Mouse (Mus musculus) splenic B cell, adult 2 months (primary cell): ENCODE results near the gene Map4k3.

Experiments
- DNase-seq: peaks from one replicate; pipeline ENCODE4 v3.0.0-alpha.2; 2011; ENCODE audit warnings: low read depth, low spot score
- H3K27me3 ChIP-seq: 2 replicates; pipeline ENCODE4 v1.6.1; 2012; ENCODE audit warnings: mild to moderate bottlenecking, low read length, moderate library complexity, mixed read lengths; ENCODE audit not compliant: control insufficient read depth, poor library complexity, insufficient read depth, severe bottlenecking
- H3K36me3 ChIP-seq: 2 replicates; pipeline ENCODE4 v1.6.1; 2012; ENCODE audit warnings: mild to moderate bottlenecking, low read length, moderate library complexity, mixed read lengths; ENCODE audit not compliant: control insufficient read depth, poor library complexity, insufficient read depth, severe bottlenecking

The Map4k3 gene

GRCm38 (mm10) chr17:80709921-80710838 is 18.1 kb downstream of the Map4k3 start:
- DNase-seq, result no peak
- no peaks in the 10 kb centered on the region for H3K36me3 ChIP-seq
- no peaks in the 10 kb centered on the region for H3K27me3 ChIP-seq

GRCm38 (mm10) chr17:80708803-80709202 is 19.5 kb downstream of the Map4k3 start:
- no peaks in the 10 kb centered on the region for H3K27me3 ChIP-seq
- DNase-seq, result no peak

GRCm38 (mm10) chr17:80707176-80707575 is 21.1 kb downstream of the Map4k3 start:
- no peaks in the 10 kb centered on the region for H3K27me3 ChIP-seq
- no peak for DNase-seq
- no peaks in the 10 kb centered on the region for H3K36me3 ChIP-seq

More at GRCm38 (mm10) chr17:80708803-80709202, 19.5 kb downstream of the Map4k3 start:
- no peaks in the 10 kb centered on the region for H3K36me3 ChIP-seq

DNA sequence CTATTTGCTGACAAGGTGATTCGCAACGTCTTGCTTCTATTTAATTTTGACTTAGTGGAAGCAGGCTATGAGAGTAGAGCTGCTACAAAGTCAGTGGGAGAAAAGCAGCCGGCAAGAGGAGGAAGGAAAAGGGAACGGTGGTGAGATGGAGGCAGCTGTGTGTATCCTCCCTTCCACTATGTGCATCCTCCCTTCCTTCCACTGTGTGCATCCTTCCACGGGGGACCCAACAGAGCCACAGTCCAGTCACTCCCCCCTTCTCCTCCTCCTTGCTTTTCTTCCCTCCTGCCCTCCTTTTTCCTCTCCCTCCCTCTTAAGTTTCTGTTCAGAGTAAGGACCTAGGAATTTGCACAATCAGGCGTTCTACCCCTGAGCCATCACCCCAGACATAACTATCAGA is 21.7 kb downstream of the Map4k3 start:
- DNase-seq, result no peak
- Histone ChIP-seq H3K27me3 (no peaks in the 10 kb centered on the region), H3K36me3 (no peaks in the 10 kb centered on the region)

- no peak for DNase-seq
Observed at GRCm38 (mm10) chr17:80701687-80702086, 26.6 kb downstream of the Map4k3 start.

GRCm38 (mm10) chr17:80698930-80699329 is 29.4 kb downstream of the Map4k3 start:
- H3K36me3 ChIP-seq, result no peaks in the 10 kb centered on the region
- H3K27me3 ChIP-seq, result no peaks in the 10 kb centered on the region
- DNase-seq, result no peak

More at GRCm38 (mm10) chr17:80701687-80702086, 26.6 kb downstream of the Map4k3 start:
- no peaks in the 10 kb centered on the region for H3K36me3 ChIP-seq
- no peaks in the 10 kb centered on the region for H3K27me3 ChIP-seq

GRCm38 (mm10) chr17:80698191-80698901 is 29.9 kb downstream of the Map4k3 start:
- H3K27me3 ChIP-seq, result no peaks in the 10 kb centered on the region
- no peaks in the 10 kb centered on the region for H3K36me3 ChIP-seq
- DNase-seq, result no peak

DNA sequence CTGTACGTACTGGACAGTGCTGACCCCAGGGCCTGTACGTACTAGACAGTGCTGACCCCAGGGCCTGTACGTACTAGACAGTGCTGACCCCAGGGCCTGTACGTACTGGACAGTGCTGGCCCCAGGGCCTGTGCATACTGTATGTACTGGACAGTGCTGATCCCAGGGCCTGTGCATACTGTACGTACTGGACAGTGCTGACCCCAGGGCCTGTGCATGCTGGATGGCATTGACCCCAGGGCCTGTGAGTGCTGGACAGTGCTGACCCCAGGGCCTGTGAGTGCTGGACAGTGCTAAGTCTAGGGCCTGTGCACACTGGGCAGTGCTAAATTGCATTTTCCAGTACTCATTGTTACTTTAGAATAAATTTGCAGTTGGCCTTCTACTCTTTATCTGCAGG is 31.3 kb downstream of the Map4k3 start:
- DNase-seq, result no peak
- no peaks in the 10 kb centered on the region for H3K27me3 ChIP-seq
- no peaks in the 10 kb centered on the region for H3K36me3 ChIP-seq

DNA sequence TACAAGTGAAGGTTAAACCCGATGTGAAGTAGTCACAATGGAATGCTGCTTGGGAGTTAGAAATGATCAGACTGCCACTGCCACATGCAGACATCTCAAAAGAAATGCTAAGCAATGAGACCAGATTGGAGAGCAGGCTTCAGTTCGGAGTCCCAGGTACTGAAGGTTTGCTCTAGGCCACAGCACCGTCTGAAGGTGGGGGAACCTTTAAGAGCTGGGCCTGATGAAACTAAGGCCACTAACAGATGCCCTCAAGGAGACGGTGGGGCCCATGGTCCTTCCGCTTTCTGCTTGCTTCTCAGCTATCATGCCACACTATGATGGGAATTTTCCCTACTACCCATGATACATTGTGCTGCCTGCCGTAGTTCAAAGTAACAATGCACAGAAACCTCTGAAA is 32.1 kb downstream of the Map4k3 start:
- no peaks in the 10 kb centered on the region for H3K36me3 ChIP-seq
- no peaks in the 10 kb centered on the region for H3K27me3 ChIP-seq
- DNase-seq, result no peak

DNA sequence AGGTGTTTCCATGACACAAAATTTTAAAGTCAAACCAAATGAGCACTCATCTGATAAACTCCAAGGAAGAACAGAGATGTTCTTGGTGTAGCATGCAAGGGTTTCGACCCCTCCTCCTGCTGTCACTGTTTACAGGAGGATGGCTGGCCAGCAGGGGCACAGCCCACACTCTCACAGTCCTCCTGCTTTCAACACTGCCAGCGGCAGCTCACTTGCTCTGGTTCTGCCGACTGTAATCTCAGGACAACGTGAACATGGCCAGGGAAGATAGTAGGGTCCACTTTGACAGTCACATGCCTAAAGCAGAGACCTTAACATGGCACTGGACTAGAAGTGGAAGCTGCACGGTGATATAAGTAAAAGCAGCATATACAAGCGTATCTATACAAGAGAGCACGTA is 34.6 kb downstream of the Map4k3 start:
- DNase-seq, result no peak
- Histone ChIP-seq H3K27me3 (no peaks in the 10 kb centered on the region), H3K36me3 (no peaks in the 10 kb centered on the region)

GRCm38 (mm10) chr17:80692183-80692582 is 36.1 kb downstream of the Map4k3 start:
- H3K27me3 ChIP-seq, result no peaks in the 10 kb centered on the region
- DNase-seq, result no peak
- no peaks in the 10 kb centered on the region for H3K36me3 ChIP-seq

- H3K36me3 ChIP-seq, result no peaks in the 10 kb centered on the region
- DNase-seq, result no peak
- H3K27me3 ChIP-seq, result no peaks in the 10 kb centered on the region
Observed at GRCm38 (mm10) chr17:80688701-80689100, 39.6 kb downstream of the Map4k3 start.

DNA sequence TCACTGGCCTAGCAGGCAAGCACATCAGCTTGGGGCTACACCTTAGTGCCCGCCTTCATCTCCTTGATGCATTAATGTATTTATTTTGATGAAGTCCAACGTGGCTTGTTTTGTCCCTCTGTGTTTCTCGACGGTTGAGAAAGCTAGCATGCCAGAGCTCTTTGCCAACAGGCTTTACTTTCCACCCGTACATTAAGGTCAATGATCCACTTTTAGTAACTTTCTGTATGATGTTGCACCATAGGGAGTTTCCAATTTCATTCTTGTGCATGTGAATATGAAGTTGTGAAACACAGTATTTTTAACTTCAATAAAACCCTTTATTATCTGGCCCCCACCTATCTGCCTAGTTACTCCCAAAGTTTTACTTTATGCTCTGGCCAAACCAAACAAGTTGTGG is 42.2 kb downstream of the Map4k3 start:
- DNase-seq, result no peak
- Histone ChIP-seq H3K36me3 (no peaks in the 10 kb centered on the region; the same call in 1 of the 2 replicates), H3K27me3 (no peaks in the 10 kb centered on the region)

GRCm38 (mm10) chr17:80683821-80684576 is 44.3 kb downstream of the Map4k3 start:
- peak; percentile 39 for DNase-seq
- H3K27me3 ChIP-seq, result no peaks in the 10 kb centered on the region

More at GRCm38 (mm10) chr17:80683821-80684576, 44.3 kb downstream of the Map4k3 start:
- H3K36me3 ChIP-seq, result no peaks in the 10 kb centered on the region; the same call in 1 of the 2 replicates
